Mouse (Mus musculus) CH12.LX (cell line): ENCODE data around the gene Rbmx. TPM values are rescaled to one million over a fixed set of nuclear protein-coding genes. Genes with fewer than 3 reads are reported as not detected.
A peak's percentile ranks its signal among the peaks of the same experiment; 100 is the strongest.

Experiments used
- DNase-seq: peaks from one replicate; pipeline ENCODE4 v3.0.0-alpha.2; 2013; ENCODE audit errors: extremely low read depth
- H3K27ac ChIP-seq: 2 replicates; pipeline ENCODE4 v1.5.1; 2012; ENCODE audit warnings: low read depth, mild to moderate bottlenecking, control low read depth, moderate library complexity; ENCODE audit not compliant: insufficient read depth
- H3K27me3 ChIP-seq: replicated peaks from 2 replicates; pipeline ENCODE3; 2012; ENCODE audit warnings: inconsistent platforms
- H3K36me3 ChIP-seq, 2 experiments: replicated peaks in 1 of 2; 2 replicates each; pipeline versions ENCODE3 to v1.6.1; 2012; ENCODE audit warnings: inconsistent platforms in 1 of 2, low read length in 1 of 2, mild to moderate bottlenecking in 1 of 2, mixed read lengths in 1 of 2, moderate library complexity in 1 of 2; ENCODE audit not compliant: control insufficient read depth in 1 of 2, insufficient read depth in 1 of 2
- H3K4me1 ChIP-seq, 2 experiments: 2 replicates each; pipeline ENCODE4 v1.6.1; 2012; ENCODE audit warnings: inconsistent platforms in 1 of 2, moderate library complexity in 1 of 2; ENCODE audit not compliant: insufficient read depth in 2 of 2, control insufficient read depth in 1 of 2
- H3K4me2 ChIP-seq: 2 replicates; pipeline ENCODE4 v1.6.1; 2012; ENCODE audit warnings: low read depth, mild to moderate bottlenecking, control low read depth; ENCODE audit not compliant: poor library complexity, insufficient read depth, severe bottlenecking
- H3K4me3 ChIP-seq, 3 experiments: fragments of 150-350 bp in 1 of 3; sonication (generic) in 1 of 3; replicated peaks in 1 of 3; 2 replicates each; pipeline versions ENCODE3 to v1.5.1; 2011 to 2012; ENCODE audit warnings: low read depth in 2 of 3, low read length in 2 of 3, mild to moderate bottlenecking in 2 of 3, moderate library complexity in 2 of 3, control low read depth in 1 of 3, improper control_type of control experiment in 1 of 3, inconsistent platforms in 1 of 3, mixed read lengths in 1 of 3; ENCODE audit not compliant: poor library complexity in 1 of 3
- H3K79me2 ChIP-seq: replicated peaks from 2 replicates; pipeline ENCODE4 v1.6.1; 2012; ENCODE audit warnings: mild to moderate bottlenecking, moderate library complexity; ENCODE audit not compliant: control insufficient read depth, poor library complexity, insufficient read depth, severe bottlenecking; ENCODE audit errors: extremely low read depth
- H3K9ac ChIP-seq: 2 replicates; pipeline ENCODE4 v1.6.1; 2012; ENCODE audit warnings: low read depth, mild to moderate bottlenecking, control low read depth, moderate library complexity; ENCODE audit not compliant: insufficient read depth
- H3K9me3 ChIP-seq: replicated peaks from 2 replicates; pipeline ENCODE3; 2012; ENCODE audit warnings: low read length, inconsistent platforms, mixed read lengths
- ELF1 ChIP-seq: IDR thresholded peaks from 2 replicates; pipeline ENCODE4 v1.6.1; 2014; ENCODE audit warnings: low read depth, mild to moderate bottlenecking, inconsistent platforms, low read length, improper control_type of control experiment
- JUND ChIP-seq: conservative IDR thresholded peaks from 2 replicates; pipeline ENCODE4 v1.6.1; 2011; ENCODE audit warnings: low read depth, low read length, improper control_type of control experiment
- MAFK ChIP-seq: IDR thresholded peaks from 2 replicates; pipeline ENCODE4 v1.6.1; 2011; ENCODE audit warnings: low read length, improper control_type of control experiment; ENCODE audit not compliant: insufficient replicate concordance
- MAZ ChIP-seq: IDR thresholded peaks from 2 replicates; pipeline ENCODE4 v1.6.1; 2012; ENCODE audit warnings: low read depth, mild to moderate bottlenecking, inconsistent platforms, low read length, improper control_type of control experiment, moderate library complexity
- MXI1 ChIP-seq: IDR thresholded peaks from 2 replicates; pipeline ENCODE4 v1.6.1; 2011; ENCODE audit warnings: mild to moderate bottlenecking, low read depth, low read length, improper control_type of control experiment
- MYC ChIP-seq: IDR thresholded peaks from 2 replicates; pipeline ENCODE4 v1.6.1; 2011; ENCODE audit warnings: low read depth, mild to moderate bottlenecking, improper control_type of control experiment, low read length
- NELFE ChIP-seq: IDR thresholded peaks from 2 replicates; pipeline ENCODE4 v1.6.1; 2011; ENCODE audit warnings: low read depth, low read length, improper control_type of control experiment
- PAX5 ChIP-seq: IDR thresholded peaks from 2 replicates; pipeline ENCODE4 v1.6.1; 2012; ENCODE audit warnings: low read length, inconsistent platforms, mixed read lengths
- POLR2A ChIP-seq: IDR thresholded peaks from 2 replicates; pipeline ENCODE4 v1.6.1; 2011; ENCODE audit warnings: low read depth, mild to moderate bottlenecking, improper control_type of control experiment, low read length
- POLR2AphosphoS2 ChIP-seq: IDR thresholded peaks from 2 replicates; pipeline ENCODE4 v1.6.1; 2011; ENCODE audit warnings: low read depth, low read length, improper control_type of control experiment
- RAD21 ChIP-seq: IDR thresholded peaks from 2 replicates; pipeline ENCODE4 v1.6.1; 2011; ENCODE audit warnings: low read depth, mild to moderate bottlenecking, low read length, improper control_type of control experiment, moderate library complexity
- RCOR1 ChIP-seq: conservative IDR thresholded peaks from 2 replicates; pipeline ENCODE4 v1.6.1; 2012; ENCODE audit warnings: low read depth, mild to moderate bottlenecking, inconsistent platforms, low read length, improper control_type of control experiment
- TBP ChIP-seq: conservative IDR thresholded peaks from 2 replicates; pipeline ENCODE4 v1.6.1; 2011; ENCODE audit warnings: low read depth, low read length, improper control_type of control experiment
- USF2 ChIP-seq: conservative IDR thresholded peaks from 2 replicates; pipeline ENCODE4 v1.6.1; 2011; ENCODE audit warnings: low read depth, low read length, improper control_type of control experiment
- ZC3H11A ChIP-seq: IDR thresholded peaks from 2 replicates; pipeline ENCODE4 v1.6.1; 2012; ENCODE audit warnings: low read depth, mild to moderate bottlenecking, inconsistent platforms, low read length, improper control_type of control experiment
- ZNF384 ChIP-seq: IDR thresholded peaks from 2 replicates; pipeline ENCODE4 v1.6.1; 2012; ENCODE audit warnings: low read depth, low read length, improper control_type of control experiment, inconsistent platforms
- dilution Hi-C: fragments of 300-500 bp; cut with MboI; formaldehyde crosslinking; loops from 2 replicates; pipeline ENCODE4 v1.14.3; 2020; ENCODE audit warnings: low sequenced_read_pairs; ENCODE audit not compliant: extremely low pct_unique_long_range_greater_than_20kb, extremely low pct_ligation_motif_present
- in situ Hi-C: fragments of 300-500 bp; cut with MboI; formaldehyde crosslinking; loops from 3 replicates; pipeline ENCODE4 v1.14.3; 2019; ENCODE audit warnings: low sequenced_read_pairs, low pct_ligation_motif_present, low pct_unique_long_range_greater_than_20kb, mixed read lengths
- polyA plus RNA-seq: library from polyadenylated mRNA; unstranded; fragments of >175 nt; gene quantifications from 2 replicates; pipeline ENCODE4 v1.2.1, GENCODE M21; 2012; ENCODE audit warnings: low read depth; ENCODE audit not compliant: insufficient read length
- total RNA-seq, 2 experiments: library from RNA; depleted of rRNA; stranded (reverse); fragments of 300-350 nt in 1 of 2; fragments of >200 nt in 1 of 2; gene quantifications; 2 replicates each; pipeline ENCODE4 v1.2.3; 2012 to 2014

The Rbmx gene
- total and polyA plus RNA-seq, 3 experiments, result 24.6 to 56.3 (median 27.8) TPM

DNA sequence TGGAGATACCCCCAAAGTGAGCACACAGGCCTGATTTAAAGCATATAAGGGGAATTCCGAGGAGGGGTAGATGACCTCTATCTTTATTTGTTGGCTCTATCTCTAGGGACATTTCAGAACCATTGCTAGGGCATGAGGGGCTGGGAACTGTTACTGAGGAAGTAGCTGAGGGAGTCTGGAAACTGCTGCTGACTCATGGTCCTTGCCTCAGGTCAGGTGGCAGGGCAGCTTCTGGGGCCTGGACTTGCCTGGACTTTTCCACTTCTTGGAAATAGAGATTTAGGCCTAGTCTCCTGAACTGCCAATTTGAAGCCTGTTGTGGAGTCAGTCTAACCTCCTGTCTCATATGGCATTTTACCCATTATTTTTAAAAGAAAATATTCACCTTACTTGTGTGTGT lies 8.6 kb upstream of the Rbmx start (continued):
- TF ChIP-seq RCOR1 (no peak), MYC (no peak)

DNA sequence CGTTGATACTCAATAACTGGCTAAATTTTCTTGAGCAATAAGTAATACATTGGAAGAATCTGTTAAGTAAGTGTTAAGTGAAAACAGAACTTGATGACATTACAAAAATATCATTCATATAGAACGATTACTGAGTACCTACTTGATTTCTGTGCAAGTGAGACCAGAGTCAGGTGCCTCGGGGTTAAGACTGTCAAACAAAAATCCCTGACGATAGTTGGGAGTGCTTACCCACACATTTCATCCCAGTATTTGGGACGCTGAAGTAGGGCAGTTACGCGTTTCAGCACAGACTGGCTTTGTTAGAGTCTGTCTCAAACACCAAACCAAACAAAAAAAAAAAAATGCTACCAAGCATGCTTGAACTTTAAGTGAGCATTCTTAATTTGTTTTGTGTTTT lies 576 bp upstream of the Rbmx start:
- TF ChIP-seq MAFK, result no peak
- TF ChIP-seq ZNF384, result no peak
- TF ChIP-seq MXI1, result no peak
- TF ChIP-seq USF2, result no peak
- TF ChIP-seq PAX5, result no peak
- TF ChIP-seq POLR2A, result no peak
- TF ChIP-seq NELFE, result no peak
- no peak for TF ChIP-seq TBP
- Histone ChIP-seq H3K27me3 (no peaks in the 10 kb centered on the region), H3K4me2 (0 out of 2 replicates have a peak overlapping the region, but pooled peaks have one; percentile 9), H3K79me2 (peaks cover 16% of the 10 kb centered on the region), H3K4me1 (no peaks in the 10 kb centered on the region; a peak in 1 of 4 replicates), H3K4me3 (peak overlapping the region in 1 of 3 experiments; percentile 42), H3K9ac (peak overlapping the region; percentile 33; the same call in 1 of the 2 replicates), H3K27ac (no peak overlapping the region), H3K36me3 (peaks cover 5 to 17% of the 10 kb centered on the region in 2 experiments), H3K9me3 (no peaks in the 10 kb centered on the region)
- in situ Hi-C loops, result no loop called here
- no peak for DNase-seq
- dilution Hi-C loops, result no loop called here

DNA sequence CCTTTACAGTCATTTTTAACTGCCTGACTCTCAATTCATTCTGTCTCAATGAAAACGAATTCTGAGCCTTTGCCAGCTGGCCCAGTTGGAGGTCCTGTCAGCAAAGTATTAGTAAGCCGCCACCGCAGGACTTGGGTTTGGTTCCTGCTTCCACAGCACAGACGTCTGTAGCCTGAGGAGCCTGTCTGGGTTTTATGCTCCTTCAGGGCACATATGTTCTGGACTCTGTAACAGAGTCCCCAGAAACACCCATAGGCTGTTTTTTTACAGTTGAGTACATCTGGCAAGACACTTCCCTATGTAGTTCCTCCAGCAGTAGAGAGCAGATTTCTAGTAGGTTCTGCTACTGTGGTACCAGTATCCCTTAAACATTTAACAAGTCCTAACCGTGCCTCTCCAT lies 11.9 kb downstream of the Rbmx start:
- H3K9ac ChIP-seq, result no peak overlapping the region
- H3K4me1 ChIP-seq, result no peaks in the 10 kb centered on the region
- no peak for DNase-seq
- H3K27me3 ChIP-seq, result no peaks in the 10 kb centered on the region
- TF ChIP-seq ELF1, result no peak
- TF ChIP-seq POLR2AphosphoS2, result no peak
- TF ChIP-seq JUND, result no peak
- no peak for TF ChIP-seq MAFK
- TF ChIP-seq RAD21, result no peak
- no peak for TF ChIP-seq ZC3H11A
- no peak for TF ChIP-seq MAZ
- no peak for TF ChIP-seq TBP
- TF ChIP-seq, all 38 proteins: peak for 0
- Histone ChIP-seq H3K79me2 (no peaks in the 10 kb centered on the region), H3K4me2 (no peak overlapping the region), H3K27ac (no peak overlapping the region), H3K9me3 (no peaks in the 10 kb centered on the region), H3K4me3 (no peak overlapping the region), H3K36me3 (peaks cover 17 to 69% of the 10 kb centered on the region in 2 experiments)
- in situ Hi-C loops (no loop called here), dilution Hi-C loops (no loop called here)
